Mouse (Mus musculus) hematopoietic stem cell, adult 5-6 weeks (primary cell): ENCODE measurements around the gene Selplg. TPM values are rescaled to one million over a fixed set of nuclear protein-coding genes. Genes with fewer than 3 reads are reported as not detected.

Source experiments
- total RNA-seq: library from RNA; stranded (forward); fragments of 172-1452, 232-1000 nt; gene quantifications from 2 replicates; pipeline ENCODE4 v1.2.3, GENCODE M21; 2017

Gene Selplg
- total RNA-seq, 1 experiment from 2014 or later, result 83.9 TPM

Other genes starting within 250 kb of the Selplg start
- gene Cmklr1, start 182.2 kb downstream of the Selplg start, total RNA-seq, result not detected in 2 replicates
- gene 1700069L16Rik, start 107.9 kb downstream of the Selplg start, total RNA-seq, result not detected in 2 replicates
- 2.1 and 2.7 TPM in 2 replicates for gene Ficd, start 96.8 kb downstream of the Selplg start, total RNA-seq
- 41.7 and 42.6 TPM in 2 replicates for gene Sart3, start 60.1 kb downstream of the Selplg start, total RNA-seq
- 71.7 and 73.6 TPM in 2 replicates for gene Iscu, start 59.9 kb downstream of the Selplg start, total RNA-seq
- 1.1 and 1.8 TPM in 2 replicates for gene Tmem119, start 32.1 kb downstream of the Selplg start, total RNA-seq
- 85.8 and 110 TPM in 2 replicates for gene Coro1c, start 76.1 kb upstream of the Selplg start, total RNA-seq
- gene Ssh1, start 161.2 kb upstream of the Selplg start, total RNA-seq, result 4.4 and 12.4 TPM in 2 replicates
- not detected in 2 replicates for gene Dao, start 171.1 kb upstream of the Selplg start, total RNA-seq
- gene Usp30, start 232.8 kb upstream of the Selplg start, total RNA-seq, result 8.4 and 9.4 TPM in 2 replicates